ENCODE assay signal across 19 mouse cellular contexts in genomic region chr2:141024316-141025043, GRCm38 (mm10).
DNase-seq lines count a peak whose midpoint lies in the region; ATAC-seq lines count a peak whose summit lies in the region.
"Had no signal": no experiment of that assay in that cellular context is flagged by ENCODE, and none has a peak within 500 bp of the region (broad histone marks: within the 10 kb centered on the region; RNA-seq: fewer than 3 reads in every experiment).

No protein-coding gene starts in this region.

- no peak overlapping the region for H3K9ac ChIP-seq in hindbrain, embryonic 11.5 days (ENCODE audit: low read depth, low read length)
- no peak overlapping the region for H3K9ac ChIP-seq in hindbrain, embryonic 14.5 days
- H3K9ac ChIP-seq in embryonic facial prominence, embryonic 14.5 days (ENCODE audit: low read depth, low read length) = no peak overlapping the region
- no peak overlapping the region for H3K9ac ChIP-seq in midbrain, embryonic 13.5 days (replicated peaks)
- H3K9ac ChIP-seq: neural tube, embryonic 15.5 days had no signal

- no peak overlapping the region for H3K4me2 ChIP-seq in hindbrain, embryonic 11.5 days (replicated peaks; ENCODE audit: low read depth, low read length)
- H3K4me2 ChIP-seq in hindbrain, embryonic 14.5 days (replicated peaks) = no peak overlapping the region
- H3K4me2 ChIP-seq in embryonic facial prominence, embryonic 14.5 days (ENCODE audit: low read depth, low read length) = no peak overlapping the region
- no peak overlapping the region for H3K4me2 ChIP-seq in midbrain, embryonic 13.5 days (replicated peaks)
- H3K4me2 ChIP-seq: neural tube, embryonic 15.5 days had no signal

- WGBS in hindbrain, embryonic 11.5 days = 62% methylated on average over 6 of the region's 6 CpGs
- 52% methylated on average over 6 of the region's 6 CpGs for WGBS in hindbrain, embryonic 14.5 days
- 46% methylated on average over 6 of the region's 6 CpGs for WGBS in embryonic facial prominence, embryonic 14.5 days
- WGBS in midbrain, embryonic 13.5 days = 46% methylated on average over 6 of the region's 6 CpGs

- no peak overlapping the region for H3K27ac ChIP-seq in hindbrain, embryonic 11.5 days (ENCODE audit: low read depth, low read length)
- no peak overlapping the region for H3K27ac ChIP-seq in hindbrain, embryonic 14.5 days
- H3K27ac ChIP-seq in embryonic facial prominence, embryonic 14.5 days (replicated peaks; ENCODE audit: low read depth, low read length) = no peak overlapping the region
- 0 out of 2 replicates have a peak overlapping the region, but pooled peaks have one; percentile 7 for H3K27ac ChIP-seq in midbrain, embryonic 13.5 days
- H3K27ac ChIP-seq: heart, embryonic 10.5 days; macrophage; neural tube, embryonic 15.5 days had no signal

- peak; percentile 65; the same call in 1 of the 2 replicates for ATAC-seq in hindbrain, embryonic 11.5 days (ENCODE audit: low FRiP score)
- ATAC-seq in hindbrain, embryonic 14.5 days (ENCODE audit: low FRiP score) = no peak; the same call in 1 of the 2 replicates
- no peak for ATAC-seq in embryonic facial prominence, embryonic 14.5 days (ENCODE audit: low read depth)
- ATAC-seq in midbrain, embryonic 13.5 days = peak; percentile 66
- ATAC-seq: inflammation-experienced regulatory T-cells, adult 6 months had no signal

- DNase-seq in hindbrain, embryonic 11.5 days (ENCODE audit: low spot score) = no peak
- DNase-seq in hindbrain, embryonic 14.5 days (ENCODE audit: low spot score) = no peak
- DNase-seq in Muller cell, postnatal 12 days (ENCODE audit: inconsistent ontology term) = peak; percentile 83
- DNase-seq in embryonic facial prominence, embryonic 14.5 days (ENCODE audit: low spot score) = peak; percentile 67
- DNase-seq in adrenal gland, postnatal 14 days = no peak
- DNase-seq in thymus, postnatal 0 days (ENCODE audit: low spot score) = no peak
- no peak for DNase-seq in lung, postnatal 25 days (ENCODE audit: low spot score)
- DNase-seq: adrenal gland, adult 8-10 months; cerebellum, adult 2 months; gastrocnemius, postnatal 14 days; heart, postnatal 10 days; liver; lung, adult 18-20 months; thymus, postnatal 36 days had no signal

- H3K9me3 ChIP-seq in hindbrain, embryonic 11.5 days (ENCODE audit: control insufficient read depth, low read length) = no peaks in the 10 kb centered on the region
- no peaks in the 10 kb centered on the region for H3K9me3 ChIP-seq in hindbrain, embryonic 14.5 days (ENCODE audit: control insufficient read depth, low read length)
- H3K9me3 ChIP-seq in embryonic facial prominence, embryonic 14.5 days (ENCODE audit: control insufficient read depth, low read length) = no peaks in the 10 kb centered on the region
- H3K9me3 ChIP-seq in midbrain, embryonic 13.5 days = no peaks in the 10 kb centered on the region
- H3K9me3 ChIP-seq: heart, embryonic 10.5 days; neural tube, embryonic 15.5 days had no signal

- H3K4me1 ChIP-seq in hindbrain, embryonic 11.5 days (replicated peaks; ENCODE audit: control insufficient read depth, insufficient read depth, low read length) = no peaks in the 10 kb centered on the region
- peaks cover 7% of the 10 kb centered on the region; the same call in 1 of the 2 replicates for H3K4me1 ChIP-seq in hindbrain, embryonic 14.5 days (replicated peaks; ENCODE audit: control insufficient read depth, insufficient read depth, low read length)
- 0 out of 2 replicates have a peak, but pooled peaks cover 5% of the 10 kb centered on the region for H3K4me1 ChIP-seq in embryonic facial prominence, embryonic 14.5 days (ENCODE audit: control insufficient read depth, insufficient read depth, low read length)
- H3K4me1 ChIP-seq in midbrain, embryonic 13.5 days (replicated peaks) = peaks cover 16% of the 10 kb centered on the region
- H3K4me1 ChIP-seq: heart, embryonic 10.5 days; neural tube, embryonic 15.5 days had no signal

- no peak overlapping the region for H3K4me3 ChIP-seq in hindbrain, embryonic 11.5 days (ENCODE audit: low read depth, low read length)
- no peak overlapping the region for H3K4me3 ChIP-seq in hindbrain, embryonic 14.5 days (replicated peaks; ENCODE audit: low read length)
- no peak overlapping the region for H3K4me3 ChIP-seq in embryonic facial prominence, embryonic 14.5 days (ENCODE audit: low read depth, low read length)
- no peak overlapping the region for H3K4me3 ChIP-seq in midbrain, embryonic 13.5 days (replicated peaks)
- H3K4me3 ChIP-seq: heart, embryonic 10.5 days; neural tube, embryonic 15.5 days had no signal

- no peaks in the 10 kb centered on the region for H3K27me3 ChIP-seq in hindbrain, embryonic 11.5 days (ENCODE audit: control insufficient read depth, insufficient read depth, low read length)
- H3K27me3 ChIP-seq in hindbrain, embryonic 14.5 days (ENCODE audit: control insufficient read depth, insufficient read depth, low read length) = no peaks in the 10 kb centered on the region
- no peaks in the 10 kb centered on the region for H3K27me3 ChIP-seq in embryonic facial prominence, embryonic 14.5 days (replicated peaks; ENCODE audit: control insufficient read depth, insufficient read depth, low read length)
- no peaks in the 10 kb centered on the region for H3K27me3 ChIP-seq in midbrain, embryonic 13.5 days
- H3K27me3 ChIP-seq: neural tube, embryonic 15.5 days had no signal

- no peaks in the 10 kb centered on the region for H3K36me3 ChIP-seq in hindbrain, embryonic 11.5 days (ENCODE audit: control insufficient read depth, insufficient read depth, low read length)
- no peaks in the 10 kb centered on the region for H3K36me3 ChIP-seq in hindbrain, embryonic 14.5 days (replicated peaks; ENCODE audit: control insufficient read depth, insufficient read depth)
- H3K36me3 ChIP-seq in embryonic facial prominence, embryonic 14.5 days (ENCODE audit: control insufficient read depth, insufficient read depth, low read length) = no peaks in the 10 kb centered on the region
- H3K36me3 ChIP-seq in midbrain, embryonic 13.5 days = no peaks in the 10 kb centered on the region
- H3K36me3 ChIP-seq: heart, embryonic 10.5 days; neural tube, embryonic 15.5 days had no signal

Comparison
In these comparisons a context has a peak if more than half of its experiments do, and no peak if none do; other contexts are left out.
1. ATAC-seq: peak in hindbrain, embryonic 11.5 days (single experiment) and midbrain, embryonic 13.5 days (single experiment); none in hindbrain, embryonic 14.5 days (single experiment) and embryonic facial prominence, embryonic 14.5 days (single experiment).
2. DNase-seq: peak in Muller cell, postnatal 12 days (single experiment) and embryonic facial prominence, embryonic 14.5 days (single experiment); none in hindbrain, embryonic 11.5 days (single experiment), hindbrain, embryonic 14.5 days (single experiment), adrenal gland, postnatal 14 days (single experiment), thymus, postnatal 0 days (single experiment) and lung, postnatal 25 days (single experiment).